Mouse (Mus musculus): ENCODE measurements around the gene Gm17174.

GRCm38 (mm10) chr14:51552490-51552889 lies 39.4 kb downstream of the Gm17174 start, which contains the start of gene Gm5622:
- TF ChIP-seq CTCF (IDR thresholded peaks at IDR 0.05; ENCODE audit: borderline replicate concordance, insufficient read depth, low read length) (no peak), POLR2A (IDR thresholded peaks at IDR 0.05; ENCODE audit: low read depth, low read length) (no peak)
